Mouse (Mus musculus): ENCODE measurements around the gene Cacna1c.
A peak's percentile ranks its signal among the peaks of the same experiment; 100 is the strongest.

Cacna1c gene

GRCm38 (mm10) chr6:118802286-118802685 is 393.9 kb downstream of the Cacna1c start:
- DNase-seq (ENCODE audit: low read depth) = no peak

- DNase-seq (ENCODE audit: low read depth) = no peak
These were observed 399.8 kb downstream of the Cacna1c start for GRCm38 (mm10) chr6:118796393-118796792.

GRCm38 (mm10) chr6:118795716-118796115 is 400.5 kb downstream of the Cacna1c start:
- no peak for DNase-seq (ENCODE audit: low read depth)

- DNase-seq (ENCODE audit: low read depth) = peak; percentile 98
These were observed 404.3 kb downstream of the Cacna1c start for GRCm38 (mm10) chr6:118791921-118792368.

GRCm38 (mm10) chr6:118787933-118788332 is 408.3 kb downstream of the Cacna1c start:
- DNase-seq (ENCODE audit: low read depth) = no peak

GRCm38 (mm10) chr6:118780280-118780679 is 415.9 kb downstream of the Cacna1c start:
- DNase-seq (ENCODE audit: low read depth) = no peak

GRCm38 (mm10) chr6:118779201-118779600 is 417.0 kb downstream of the Cacna1c start:
- no peak for DNase-seq (ENCODE audit: low read depth)

GRCm38 (mm10) chr6:118777457-118777856 is 418.8 kb downstream of the Cacna1c start:
- DNase-seq (ENCODE audit: low read depth) = no peak

- no peak for DNase-seq (ENCODE audit: low read depth)
These were observed 419.8 kb downstream of the Cacna1c start for GRCm38 (mm10) chr6:118776459-118776858.

- DNase-seq (ENCODE audit: low read depth) = no peak
These were observed 423.6 kb downstream of the Cacna1c start for GRCm38 (mm10) chr6:118772581-118772980.

GRCm38 (mm10) chr6:118771121-118771520 is 425.1 kb downstream of the Cacna1c start:
- DNase-seq (ENCODE audit: low read depth) = no peak

GRCm38 (mm10) chr6:118770396-118770795 is 425.8 kb downstream of the Cacna1c start:
- no peak for DNase-seq (ENCODE audit: low read depth)

GRCm38 (mm10) chr6:118769792-118770191 is 426.4 kb downstream of the Cacna1c start:
- no peak for DNase-seq (ENCODE audit: low read depth)

- no peak for DNase-seq (ENCODE audit: low read depth)
These were observed 428.5 kb downstream of the Cacna1c start for GRCm38 (mm10) chr6:118767698-118768097.

GRCm38 (mm10) chr6:118765261-118765660 is 431.0 kb downstream of the Cacna1c start:
- peak; percentile 78 for DNase-seq (ENCODE audit: low read depth)

- DNase-seq (ENCODE audit: low read depth) = no peak
These were observed 437.2 kb downstream of the Cacna1c start for GRCm38 (mm10) chr6:118759015-118759414.

- DNase-seq (ENCODE audit: low read depth) = no peak
These were observed 437.8 kb downstream of the Cacna1c start for GRCm38 (mm10) chr6:118758290-118758907.

- DNase-seq (ENCODE audit: low read depth) = peak; percentile 14
These were observed 438.5 kb downstream of the Cacna1c start for GRCm38 (mm10) chr6:118757533-118758289.

GRCm38 (mm10) chr6:118756511-118756910 is 439.7 kb downstream of the Cacna1c start:
- no peak for DNase-seq (ENCODE audit: low read depth)

GRCm38 (mm10) chr6:118755768-118756167 is 440.4 kb downstream of the Cacna1c start:
- no peak for DNase-seq (ENCODE audit: low read depth)

GRCm38 (mm10) chr6:118754439-118754838 is 441.8 kb downstream of the Cacna1c start:
- peak; percentile 62 for DNase-seq (ENCODE audit: low read depth)

- DNase-seq (ENCODE audit: low read depth) = no peak
These were observed 442.4 kb downstream of the Cacna1c start for GRCm38 (mm10) chr6:118753787-118754186.

GRCm38 (mm10) chr6:118753064-118753463 is 443.2 kb downstream of the Cacna1c start:
- DNase-seq (ENCODE audit: low read depth) = no peak
